Mouse (Mus musculus) heart, postnatal 0 days (tissue): ENCODE results near the gene Fam161b.

ENCODE experiments used
- CTCF ChIP-seq: IDR thresholded peaks from 2 replicates; pipeline ENCODE4 v1.5.1; 2016; ENCODE audit warnings: antibody characterized with exemption, control low read depth, low read depth
- EP300 ChIP-seq: IDR thresholded peaks from 2 replicates; pipeline ENCODE4 v1.6.1; 2016; ENCODE audit warnings: antibody characterized with exemption, low read depth

GRCm38 (mm10) chr12:84388774-84389400, 27.3 kb upstream of the Fam161b start:
- TF ChIP-seq EP300 (no peak), CTCF (no peak)
